Mouse (Mus musculus): ENCODE data around the gene Gucy2c.
"Not testable (repeated sequence)": the region's sequence is repeated elsewhere in the genome, so short reads cannot be mapped to it uniquely, and the experiment has no call there.

Gucy2c gene

DNA sequence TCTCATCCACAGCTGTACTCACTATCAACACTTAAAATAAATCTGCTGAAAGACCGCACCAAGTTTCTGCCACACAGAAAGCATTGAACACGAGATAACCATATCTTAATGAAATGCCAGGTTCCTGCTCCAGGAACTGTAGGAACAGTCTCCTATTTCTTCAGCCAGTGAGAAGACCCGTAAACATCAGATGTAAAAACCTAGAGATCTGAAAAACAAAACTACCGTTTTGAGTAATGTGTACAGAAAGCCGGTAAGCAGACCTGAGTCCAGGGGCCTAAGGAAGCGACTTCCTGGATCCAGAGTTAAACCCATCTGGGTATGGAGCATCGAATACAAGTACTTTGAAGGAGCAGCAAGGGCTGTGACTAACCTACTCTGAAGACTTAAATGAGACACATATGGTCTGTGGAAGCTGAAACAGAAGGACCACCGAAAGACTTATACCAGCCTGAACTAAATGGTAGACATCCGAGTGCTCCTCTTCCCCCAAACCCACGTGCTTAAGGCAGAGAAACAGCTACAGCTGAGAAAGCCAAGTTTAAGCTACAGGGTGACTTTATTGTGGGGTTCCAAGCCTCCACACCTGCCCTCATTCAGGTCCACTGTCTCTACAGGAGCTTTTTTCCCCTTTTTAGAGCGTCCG lies 21.7 kb upstream of the Gucy2c start:
- no peak for DNase-seq

DNA sequence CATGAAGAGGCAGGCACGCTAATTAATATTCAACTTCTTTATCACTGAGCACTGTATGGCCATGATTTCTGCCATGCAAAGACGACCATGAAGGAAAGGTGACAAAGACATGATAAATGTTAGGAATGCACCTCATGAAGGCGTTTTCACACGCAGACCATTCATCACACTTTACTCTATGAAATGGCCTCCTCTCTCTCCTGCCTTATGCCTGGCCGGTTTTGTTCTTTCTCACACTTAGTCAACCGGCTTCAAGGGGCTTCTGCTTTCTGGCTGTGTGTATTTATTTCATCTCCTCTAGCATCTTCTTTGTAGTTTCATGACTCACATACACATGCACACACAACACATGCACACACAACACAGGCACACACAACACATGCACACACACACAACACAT lies 19.7 kb upstream of the Gucy2c start:
- no peak for DNase-seq

DNA sequence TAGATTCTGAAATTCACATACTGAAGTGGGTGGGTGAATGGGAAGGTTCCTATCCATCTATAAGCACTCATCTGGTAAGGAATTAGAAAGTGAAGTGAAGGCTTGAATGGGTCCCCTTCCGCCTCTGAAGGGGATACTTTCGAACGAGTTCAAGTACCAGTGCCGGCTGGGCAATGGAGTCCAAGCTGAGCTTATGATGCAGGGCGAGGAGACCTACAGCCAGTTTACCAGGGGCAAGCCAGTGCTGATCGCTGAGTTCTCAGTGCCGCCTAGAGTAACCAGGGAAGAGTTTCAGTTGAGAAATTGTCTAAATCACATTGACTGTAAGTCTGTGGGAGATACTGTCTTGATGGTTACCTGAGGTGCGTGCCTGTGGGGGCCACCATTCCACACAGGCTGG lies 19.1 kb upstream of the Gucy2c start:
- DNase-seq, result no peak

DNA sequence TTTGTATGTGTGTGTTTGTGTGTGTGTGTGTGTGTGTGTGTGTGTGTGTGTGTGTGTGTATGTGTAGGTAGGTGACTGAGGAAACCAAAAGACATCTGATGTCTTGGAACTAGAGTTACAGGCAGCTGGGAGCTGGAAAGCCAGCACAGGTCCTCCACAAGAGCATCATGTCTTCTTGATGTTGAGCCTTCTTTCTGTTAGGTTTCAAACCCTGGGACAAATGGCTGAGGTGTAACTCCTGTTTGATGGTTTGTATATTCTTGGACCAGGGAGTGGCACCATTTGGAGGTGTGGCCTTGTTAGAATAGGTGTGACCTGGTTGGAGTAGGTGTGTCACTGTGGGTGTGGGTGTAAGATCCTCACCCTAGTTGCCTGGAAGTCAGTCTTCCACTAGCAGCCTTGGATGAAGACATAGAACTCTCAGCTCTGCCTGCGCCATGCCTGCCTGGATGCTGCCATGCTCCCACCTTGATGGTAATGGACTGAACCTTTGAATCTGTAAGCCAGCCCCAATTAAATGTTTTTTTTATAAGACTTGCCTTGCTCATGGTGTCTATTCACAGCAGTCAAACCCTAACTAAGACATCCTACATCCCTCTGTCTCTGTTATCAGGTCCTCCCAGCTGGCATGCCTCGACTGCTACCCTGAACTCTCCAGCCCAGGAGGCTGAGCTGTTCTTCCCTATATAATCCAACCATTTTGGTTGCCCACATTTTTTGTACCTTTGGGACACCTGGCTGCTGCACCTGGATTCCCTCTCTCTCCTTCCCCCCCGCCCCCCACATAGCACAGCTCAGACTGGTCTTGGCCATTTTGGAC lies 16.5 kb upstream of the Gucy2c start:
- DNase-seq, result not testable (repeated sequence)

DNA sequence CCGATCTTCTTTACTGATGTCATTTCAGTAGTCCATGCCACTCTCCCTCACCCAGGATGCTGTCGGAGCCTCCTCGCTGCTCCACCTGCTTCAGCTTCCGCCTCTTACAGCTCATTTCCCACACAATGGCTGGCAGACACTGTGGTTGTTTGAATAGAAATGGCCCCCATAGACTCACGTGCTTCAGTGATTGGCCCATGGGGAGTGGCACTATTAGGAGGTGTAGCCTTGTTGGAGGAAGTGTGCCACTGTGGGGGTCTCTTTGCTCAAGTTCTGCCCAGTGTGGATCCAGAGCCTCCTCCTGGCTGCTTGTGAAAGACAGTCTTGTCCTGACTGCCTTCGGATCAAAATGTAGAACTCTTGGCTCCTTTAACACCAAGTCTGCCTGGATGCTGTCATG lies 14.3 kb upstream of the Gucy2c start:
- DNase-seq, result no peak

DNA sequence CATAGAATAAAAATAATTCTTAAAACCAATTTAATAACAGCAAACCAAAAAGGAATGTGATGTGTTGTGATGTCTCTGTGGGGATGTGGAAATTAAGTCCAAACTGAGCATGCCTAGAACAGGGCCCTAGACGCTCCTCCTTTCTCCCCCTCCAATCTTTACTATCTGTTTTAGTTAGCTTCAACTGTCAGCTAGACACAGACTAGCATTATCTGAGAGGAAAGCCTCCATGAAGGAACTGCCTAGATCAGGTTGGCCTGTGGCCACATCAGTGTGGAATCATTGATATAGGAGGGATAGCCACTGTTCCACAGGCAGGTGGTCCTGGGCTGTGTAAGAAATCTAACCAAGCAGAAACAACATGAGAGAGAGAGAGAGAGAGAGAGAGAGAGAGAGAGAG lies 13.5 kb upstream of the Gucy2c start:
- DNase-seq, result no peak

DNA sequence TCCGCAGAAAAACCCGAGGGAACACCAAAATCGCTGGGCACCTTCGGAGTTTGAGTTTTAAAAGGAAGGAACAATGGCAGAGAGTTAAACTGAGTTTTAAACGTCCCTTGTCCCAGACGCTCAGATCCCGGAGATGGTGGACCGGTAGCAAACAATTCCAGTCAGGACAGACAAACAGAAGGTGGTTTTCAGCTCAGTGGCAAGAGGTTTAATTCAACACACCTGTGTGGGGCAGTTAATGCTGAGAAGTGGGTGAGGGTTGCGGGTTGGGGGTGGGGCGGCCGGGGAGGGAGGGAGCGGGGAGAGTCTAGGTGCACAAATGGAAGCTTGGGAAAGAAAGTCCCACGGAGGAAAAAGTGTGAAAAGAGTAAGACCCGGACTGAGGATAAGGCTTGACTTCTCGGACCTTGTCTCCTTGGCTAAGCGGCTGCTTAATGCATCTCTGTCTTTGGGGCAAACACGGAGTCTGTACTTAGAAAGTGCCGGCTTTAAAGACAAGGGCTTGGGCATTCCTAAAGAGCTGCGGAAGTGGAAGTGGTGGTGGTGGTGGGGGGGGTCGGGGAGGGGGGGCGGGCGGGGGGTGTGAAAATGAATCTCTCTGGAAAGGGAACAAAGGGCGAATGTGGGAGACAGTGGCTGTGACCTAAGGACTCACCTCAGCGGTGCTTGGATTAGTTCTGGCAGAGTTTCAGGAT lies 12.4 kb upstream of the Gucy2c start:
- DNase-seq, result no peak

DNA sequence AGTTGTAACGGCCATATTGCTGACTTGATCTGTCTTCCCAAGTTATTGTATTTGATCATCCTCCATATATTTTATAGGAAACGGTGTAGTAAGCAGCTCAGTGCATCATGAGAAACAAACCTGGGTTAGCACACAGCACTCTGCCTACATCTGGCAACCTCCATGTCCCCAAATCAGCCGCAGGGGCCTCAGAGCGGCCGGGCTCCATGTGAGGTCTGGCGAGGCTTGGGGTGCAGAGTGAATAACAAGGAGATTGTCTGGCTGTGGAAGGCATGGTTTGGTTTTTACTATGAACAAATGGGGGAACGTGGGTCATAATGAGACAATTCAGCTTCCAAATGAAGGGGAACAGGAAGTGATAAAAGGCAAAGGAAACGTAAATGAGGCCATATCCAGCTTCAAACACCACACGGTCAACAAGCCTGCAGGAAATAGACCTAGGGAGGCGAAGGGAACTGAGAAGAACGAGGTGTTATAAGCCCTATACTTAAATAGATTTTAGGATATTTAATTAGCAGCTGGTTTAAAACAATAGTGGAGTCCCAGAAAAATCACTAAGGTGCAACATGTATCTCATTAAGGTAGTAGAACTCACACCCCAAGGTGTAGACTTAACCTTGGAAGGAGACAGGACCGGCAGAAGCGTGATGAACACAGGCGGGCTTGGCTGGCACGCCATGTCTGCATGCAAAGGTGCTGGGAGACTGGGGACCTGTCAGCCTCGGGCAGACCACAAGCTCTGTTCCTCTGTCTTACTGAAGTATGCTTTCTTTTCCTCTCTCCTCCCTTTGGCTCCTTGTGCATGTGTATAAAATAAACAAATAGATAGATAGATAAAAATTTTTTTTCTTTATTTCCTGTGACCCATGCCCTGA lies 11.6 kb upstream of the Gucy2c start:
- no peak for DNase-seq

DNA sequence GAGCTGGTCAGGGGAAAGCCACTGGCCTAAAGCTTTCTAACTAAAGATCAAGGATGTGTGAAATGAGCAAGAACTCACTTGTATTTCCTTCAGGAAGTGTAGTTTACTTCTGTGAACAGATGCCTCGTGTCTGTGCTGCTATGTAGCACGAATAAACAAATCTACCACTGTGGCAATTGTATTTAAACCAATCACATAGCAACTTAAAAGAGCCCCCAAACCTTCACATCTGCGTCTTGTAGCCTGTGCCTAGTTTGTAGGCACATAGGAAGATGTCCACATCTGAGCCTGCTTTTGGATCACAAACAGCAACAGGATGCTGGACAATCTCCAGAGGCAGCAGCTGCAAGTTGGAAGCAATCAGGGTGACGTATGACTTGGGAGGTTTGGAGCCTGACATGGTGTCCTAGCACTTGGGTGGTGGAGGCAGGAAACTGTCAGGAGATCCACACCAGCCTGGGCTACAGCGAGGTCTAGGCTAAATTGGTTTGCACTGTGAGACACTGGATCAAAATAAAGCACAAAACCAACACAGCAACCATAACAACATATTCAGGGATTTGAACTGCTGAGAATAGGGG lies 7.9 kb upstream of the Gucy2c start:
- no peak for DNase-seq

DNA sequence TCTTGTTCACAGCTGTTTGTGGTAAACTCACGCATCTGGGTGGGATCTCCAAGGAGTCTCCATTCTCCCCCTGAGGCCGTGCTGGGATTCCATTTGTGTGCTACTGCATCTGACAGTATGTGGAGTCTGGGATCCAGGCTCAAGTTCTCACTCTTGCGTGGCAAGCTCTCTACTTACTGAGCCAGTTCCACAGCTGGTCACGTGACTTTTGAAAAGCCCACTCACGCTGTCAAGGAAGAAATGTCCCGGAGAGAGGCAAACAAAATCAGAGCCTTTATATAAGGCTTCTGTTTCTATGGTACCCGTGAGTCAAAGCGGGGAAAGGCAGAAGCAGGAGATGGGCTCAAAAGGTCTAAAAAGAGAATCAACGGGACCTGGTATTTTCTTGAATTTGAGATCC lies 1.2 kb upstream of the Gucy2c start:
- no peak for DNase-seq

DNA sequence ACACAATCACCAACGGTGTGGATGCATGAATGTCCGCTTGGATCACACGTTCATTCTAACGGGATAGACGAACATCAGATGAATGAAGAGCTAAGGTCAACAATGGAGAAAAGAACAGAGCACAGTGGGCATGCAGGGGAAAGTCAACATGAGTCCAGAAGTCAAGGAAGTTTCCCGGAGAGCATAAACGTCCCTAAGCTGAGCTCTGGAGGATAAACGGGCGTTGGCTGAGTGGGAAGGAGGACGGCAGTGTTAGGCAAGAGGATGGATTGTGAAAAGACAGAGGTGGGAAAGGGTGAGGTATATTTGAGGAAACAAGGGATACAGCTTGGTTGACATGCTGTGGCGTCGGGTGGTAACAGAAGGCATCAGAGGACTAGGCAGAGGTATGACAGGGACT lies 581 bp upstream of the Gucy2c start:
- no peak for DNase-seq

DNA sequence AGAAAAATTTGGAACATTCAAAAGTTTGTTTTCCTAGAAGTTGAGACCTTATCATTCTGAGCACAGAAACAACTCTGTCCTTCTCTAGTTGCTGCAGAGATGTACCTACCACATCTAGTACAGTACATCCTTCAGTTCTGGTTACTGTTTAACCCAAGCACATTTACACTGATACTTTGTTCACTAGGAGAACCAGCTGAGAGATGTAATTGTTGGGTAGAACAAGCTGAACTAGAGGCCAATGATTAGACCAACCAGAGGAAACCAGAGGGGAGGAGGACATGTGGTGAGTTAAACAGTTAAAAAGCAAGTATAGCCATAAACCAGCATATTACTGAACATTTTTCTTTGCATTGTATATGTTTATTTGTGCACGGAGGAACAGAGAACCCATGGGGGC lies 5.2 kb downstream of the Gucy2c start:
- DNase-seq, result no peak

DNA sequence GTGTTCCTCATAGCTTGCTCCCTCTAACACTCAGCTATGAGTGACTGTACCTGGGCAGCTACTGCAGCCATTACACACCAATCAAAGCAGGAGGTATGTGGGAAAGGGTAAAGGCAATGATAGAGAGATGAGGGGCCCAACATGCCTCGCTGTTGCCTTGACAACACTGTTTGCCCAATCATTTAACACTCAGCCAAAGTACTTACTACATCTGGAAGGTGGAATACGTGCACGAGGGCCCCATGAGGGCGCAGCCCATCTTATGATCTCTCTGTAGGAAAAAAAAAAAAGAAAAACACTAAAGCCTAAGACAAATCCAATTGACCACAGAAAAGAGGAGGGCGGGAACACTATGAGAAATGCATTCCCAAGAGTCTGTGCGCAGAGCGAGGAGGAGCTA lies 11.7 kb downstream of the Gucy2c start:
- no peak for DNase-seq

DNA sequence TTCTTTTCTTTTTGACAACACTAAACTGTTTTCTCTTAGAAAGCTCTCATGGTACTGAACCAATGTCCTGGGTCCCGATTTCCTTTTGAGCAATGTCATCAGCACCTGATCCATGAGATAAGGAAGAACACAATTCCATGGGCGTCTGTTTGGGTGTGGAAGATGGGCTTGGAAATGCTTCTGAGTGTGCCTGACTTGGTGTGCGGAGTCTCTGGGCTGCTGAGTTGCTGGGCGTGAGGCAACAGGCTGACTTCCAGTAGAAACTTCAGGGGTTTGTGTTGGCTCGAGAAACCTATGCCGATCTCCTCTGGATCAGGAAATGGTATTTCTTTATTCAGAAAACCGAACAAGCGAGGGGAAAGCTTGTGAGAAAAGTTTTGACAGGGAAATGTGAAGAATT lies 12.4 kb downstream of the Gucy2c start:
- no peak for DNase-seq

DNA sequence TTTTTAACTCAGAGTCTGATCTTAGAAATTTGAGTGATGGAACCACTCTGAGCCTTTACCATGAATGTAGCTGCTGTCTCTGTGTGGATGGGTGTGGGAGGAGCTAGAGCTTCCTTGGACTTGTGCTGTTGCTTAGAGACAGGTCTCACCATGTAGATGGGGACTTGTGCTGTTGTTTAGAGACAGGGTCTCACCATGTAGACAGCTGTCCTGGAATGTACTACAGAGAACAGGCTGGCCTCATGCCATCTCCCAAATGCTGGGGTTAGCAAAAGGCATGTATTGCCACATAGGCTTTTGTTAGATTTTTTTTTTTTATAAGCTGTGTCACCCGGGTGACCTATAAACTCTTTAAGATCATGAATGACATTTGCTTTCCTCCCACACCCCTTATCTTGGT lies 17.7 kb downstream of the Gucy2c start:
- DNase-seq, result no peak

DNA sequence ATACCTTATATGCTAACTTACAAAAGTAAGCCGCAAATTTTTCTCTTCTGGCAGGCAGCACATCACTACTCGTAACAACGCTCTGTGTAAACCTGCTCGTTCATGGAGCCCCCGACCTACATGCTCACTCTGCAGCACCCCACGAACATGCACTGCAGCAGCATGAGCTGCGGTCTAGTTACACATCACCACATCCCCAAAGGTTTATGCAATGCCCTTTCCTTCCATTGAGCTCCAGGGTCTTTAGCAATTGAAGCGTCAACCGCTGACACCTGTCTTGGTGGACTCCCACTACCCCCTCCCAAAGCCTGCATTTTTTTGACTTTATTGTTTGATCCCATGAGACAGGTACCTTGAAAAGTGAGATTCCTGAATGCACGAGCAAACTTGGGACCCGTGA lies 31.0 kb downstream of the Gucy2c start:
- DNase-seq, result no peak

DNA sequence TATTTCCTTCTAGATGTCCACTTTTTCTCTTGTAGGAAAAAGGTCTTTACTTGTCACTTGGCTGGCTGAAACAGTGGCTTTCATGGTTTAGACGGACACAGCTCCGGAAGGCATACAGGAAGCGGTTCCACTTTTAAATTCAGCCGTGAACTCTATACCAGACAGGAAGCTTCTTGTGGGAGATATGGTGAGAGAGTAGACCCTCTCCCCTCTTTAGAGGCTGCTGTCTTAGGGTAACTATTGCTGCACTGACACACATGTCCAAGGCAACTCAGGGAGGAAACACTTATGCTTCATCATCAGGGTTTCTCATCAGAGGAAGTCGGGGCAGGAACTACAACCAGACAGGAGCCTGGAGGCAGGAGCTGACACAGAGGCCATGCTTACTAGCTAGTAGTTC lies 36.0 kb downstream of the Gucy2c start:
- DNase-seq, result no peak

DNA sequence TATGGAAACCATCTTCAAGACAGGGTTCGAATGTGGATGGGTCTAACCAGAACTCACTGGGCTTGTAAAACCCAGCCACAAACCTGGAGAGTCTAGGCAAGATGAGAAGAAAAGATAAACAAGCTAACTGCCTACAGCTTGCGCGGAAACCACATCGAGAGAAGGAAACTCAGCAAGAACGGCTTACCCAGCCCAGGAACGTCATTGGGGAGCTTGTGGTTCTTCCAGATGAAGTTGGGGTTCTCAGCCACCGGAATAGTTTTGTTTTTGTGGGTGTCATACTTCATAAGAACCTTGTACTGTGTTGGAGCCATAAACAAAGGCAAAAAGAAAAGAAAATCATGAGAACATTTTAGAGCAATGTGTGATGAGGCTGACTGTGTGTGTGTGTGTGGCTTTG lies 37.8 kb downstream of the Gucy2c start:
- DNase-seq, result no peak

DNA sequence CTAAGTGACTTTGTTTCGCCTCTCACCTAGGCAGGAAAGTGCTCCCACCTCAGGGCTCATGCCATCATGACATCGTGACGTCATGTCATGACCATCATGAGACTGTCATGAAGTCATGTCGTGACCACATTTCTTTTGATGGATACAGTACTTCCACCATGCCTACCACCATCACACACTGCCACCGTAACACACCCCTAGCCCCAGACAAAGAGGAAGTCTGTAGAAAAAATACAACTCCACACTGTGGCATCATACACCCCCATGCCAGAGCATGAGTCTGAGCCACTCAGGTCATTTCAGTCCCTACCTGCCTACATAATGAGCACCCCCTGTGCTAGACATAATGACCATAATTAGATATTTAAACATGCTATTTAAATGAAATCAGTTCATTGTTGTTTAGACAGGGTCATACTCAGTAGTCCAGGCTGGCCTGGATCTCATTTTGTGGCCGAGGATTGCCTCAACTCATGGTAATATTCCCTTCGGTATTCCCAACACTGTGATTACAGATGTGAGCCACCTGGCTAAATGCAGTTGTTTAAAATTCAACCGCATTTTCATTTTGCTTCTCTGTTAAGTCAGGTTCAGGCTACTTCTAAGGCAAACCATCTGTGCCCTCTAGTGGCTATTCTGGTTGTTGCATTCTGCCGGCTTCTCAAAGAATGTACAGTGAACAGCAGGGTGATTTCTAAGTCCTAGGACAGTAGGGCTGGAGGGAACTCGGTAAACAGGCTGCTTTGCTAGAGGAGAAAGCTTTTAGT lies 39.0 kb downstream of the Gucy2c start:
- peak; percentile 80 to 81 for DNase-seq

DNA sequence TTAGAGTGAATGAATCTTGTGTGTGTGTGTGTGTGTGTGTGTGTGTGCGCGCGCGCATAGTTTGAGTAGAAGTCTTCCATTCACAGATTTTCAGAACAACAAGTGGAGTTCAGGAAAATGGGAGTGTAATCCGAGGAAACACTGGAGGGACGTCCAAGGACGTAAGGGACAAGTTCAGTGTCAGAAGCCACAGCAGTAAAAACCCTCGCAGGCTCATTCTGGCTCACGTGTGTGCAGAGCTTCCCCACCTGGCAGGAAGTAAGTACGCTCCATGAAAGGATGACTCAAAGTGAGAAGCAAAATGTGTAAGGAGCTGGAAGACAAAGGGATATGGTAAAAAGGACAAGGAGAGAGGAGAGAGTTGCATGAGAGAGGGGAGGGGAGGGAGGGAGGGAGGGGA lies 40.3 kb downstream of the Gucy2c start:
- no peak for DNase-seq

DNA sequence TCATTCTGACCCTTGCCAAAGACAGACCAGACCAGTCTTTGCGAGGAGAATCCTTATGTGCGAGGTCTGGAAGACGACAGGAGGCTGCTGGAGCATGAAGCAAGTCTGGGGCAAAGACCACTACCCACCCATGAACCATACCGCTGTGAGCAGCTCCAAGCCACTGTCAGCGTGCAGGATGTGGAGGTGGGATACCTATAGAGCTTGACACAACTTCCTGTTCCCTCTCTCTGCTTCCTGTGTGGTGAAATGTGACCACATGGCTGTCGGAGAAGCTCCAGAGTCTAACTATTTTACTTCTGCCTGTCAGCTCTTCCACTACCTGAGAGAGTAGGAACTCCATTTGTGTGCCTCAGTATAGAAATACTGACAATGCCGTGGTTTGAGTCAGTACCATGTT lies 45.8 kb downstream of the Gucy2c start:
- DNase-seq, result no peak

DNA sequence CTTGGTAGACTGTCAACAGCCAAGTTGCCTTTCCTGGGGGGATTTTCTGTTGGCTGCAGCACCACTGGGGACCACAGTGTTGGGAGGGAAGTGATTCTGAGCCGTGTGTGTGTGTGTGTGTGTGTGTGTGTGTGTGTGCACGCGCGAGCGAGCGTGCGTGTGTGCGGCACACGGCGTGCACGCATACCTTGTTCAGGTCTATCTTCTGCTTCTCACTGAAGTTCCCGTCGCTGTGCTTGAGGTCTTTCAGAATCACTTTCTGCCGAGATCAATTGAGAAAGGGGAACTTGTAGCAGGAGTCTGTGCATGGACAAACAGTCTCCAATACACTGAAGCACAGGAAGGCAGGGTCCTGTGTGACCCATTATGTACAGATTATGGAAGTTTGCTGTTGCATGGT lies 53.4 kb downstream of the Gucy2c start:
- no peak for DNase-seq

All from cerebellum, adult 18-20 months (tissue).